Mouse (Mus musculus) hindbrain, embryonic 12.5 days (tissue): ENCODE results near the gene Mink1. TPM values are rescaled to one million over a fixed set of nuclear protein-coding genes. Genes with fewer than 3 reads are reported as not detected.

Experiments used
- ATAC-seq: fragments of 200-750 bp; cut with Nextera tagmentation; 2 replicates; pipeline ENCODE4 v1.8.0; 2017; ENCODE audit warnings: moderate TSS enrichment; ENCODE audit not compliant: low FRiP score
- H3K27ac ChIP-seq: fragments of 300-500 bp; sonication (generic); 2 replicates; pipeline ENCODE4 v1.5.1; 2016; ENCODE audit warnings: mild to moderate bottlenecking
- H3K27me3 ChIP-seq: fragments of 300-500 bp; sonication (generic); 2 replicates; pipeline ENCODE4 v1.6.1; 2016; ENCODE audit warnings: mild to moderate bottlenecking
- H3K36me3 ChIP-seq: fragments of 300-500 bp; sonication (generic); 2 replicates; pipeline ENCODE4 v1.6.1; 2016; ENCODE audit warnings: mild to moderate bottlenecking
- H3K4me1 ChIP-seq: fragments of 300-500 bp; sonication (generic); 2 replicates; pipeline ENCODE4 v1.6.1; 2016
- H3K4me2 ChIP-seq: fragments of 300-500 bp; sonication (generic); replicated peaks from 2 replicates; pipeline ENCODE4 v1.6.1; 2016; ENCODE audit warnings: mild to moderate bottlenecking
- H3K4me3 ChIP-seq: fragments of 300-500 bp; sonication (generic); 2 replicates; pipeline ENCODE4 v1.5.1; 2016; ENCODE audit warnings: mild to moderate bottlenecking
- H3K9ac ChIP-seq: fragments of 300-500 bp; sonication (generic); 2 replicates; pipeline ENCODE4 v1.6.1; 2016; ENCODE audit warnings: mild to moderate bottlenecking, moderate library complexity
- H3K9me3 ChIP-seq: fragments of 300-500 bp; sonication (generic); replicated peaks from 2 replicates; pipeline ENCODE4 v1.6.1; 2016; ENCODE audit warnings: mild to moderate bottlenecking
- WGBS: fragments of 180-500 bp; shearing (Covaris S2); methylation state at CpG from one replicate; pipeline ENCODE4 v1.1.7; 2016; 5-methylcytosine and 5-hydroxymethylcytosine counted together
- polyA plus RNA-seq: library from polyadenylated mRNA; unstranded; fragments of >200 nt; fragmentation: Nextera tagmentation; extraction: Ambion mirVana; gene quantifications from 2 replicates; pipeline ENCODE4 v1.2.1, GENCODE M21; 2016

Gene Mink1
- polyA plus RNA-seq, 1 experiment from 2014 or later, result 19.1 TPM

GRCm38 (mm10) chr11:70660571-70660970, 97.9 kb downstream of the Mink1 start:
- 93% methylated on average over 8 of the region's 8 CpGs for WGBS
- no peak overlapping the region for H3K4me3 ChIP-seq

GRCm38 (mm10) chr11:70663101-70663500, 100.4 kb downstream of the Mink1 start:
- 93% methylated on average over 8 of the region's 8 CpGs for WGBS
- Histone ChIP-seq H3K27ac (no peak overlapping the region), H3K9me3 (no peaks in the 10 kb centered on the region), H3K36me3 (peaks cover 54% of the 10 kb centered on the region), H3K4me2 (no peak overlapping the region), H3K4me1 (peaks cover 10% of the 10 kb centered on the region), H3K27me3 (no peaks in the 10 kb centered on the region), H3K9ac (no peak overlapping the region), H3K4me3 (no peak overlapping the region)
- no peak for ATAC-seq

More at GRCm38 (mm10) chr11:70660571-70660970, 97.9 kb downstream of the Mink1 start:
- Histone ChIP-seq H3K9me3 (no peaks in the 10 kb centered on the region), H3K27me3 (no peaks in the 10 kb centered on the region), H3K36me3 (peaks cover 47% of the 10 kb centered on the region), H3K4me1 (peaks cover 19% of the 10 kb centered on the region), H3K4me2 (no peak overlapping the region), H3K9ac (no peak overlapping the region), H3K27ac (peak overlapping the region; percentile 35; the same call in 1 of the 2 replicates)
- ATAC-seq, result no peak

- no peak overlapping the region for H3K4me2 ChIP-seq
- no peaks in the 10 kb centered on the region for H3K27me3 ChIP-seq
- 92% methylated on average over 6 of the region's 6 CpGs for WGBS
- H3K36me3 ChIP-seq, result peaks cover 54% of the 10 kb centered on the region
- ATAC-seq, result no peak
- peaks cover 12% of the 10 kb centered on the region for H3K4me1 ChIP-seq
- no peak overlapping the region for H3K9ac ChIP-seq
- H3K27ac ChIP-seq, result no peak overlapping the region
- H3K9me3 ChIP-seq, result no peaks in the 10 kb centered on the region
- no peak overlapping the region for H3K4me3 ChIP-seq
These were observed 101.3 kb downstream of the Mink1 start for GRCm38 (mm10) chr11:70663957-70664356.

Other genes starting within 250 kb of the Mink1 start
- gene Alox12e, start 240.3 kb upstream of the Mink1 start, polyA plus RNA-seq, result not detected in 2 replicates
- 0.09 TPM in 1 of 2 replicates, not detected in the other for gene Alox15, start 210.8 kb upstream of the Mink1 start, polyA plus RNA-seq
- 40.2 and 40.4 TPM in 2 replicates for gene Pelp1, start 152.8 kb upstream of the Mink1 start, polyA plus RNA-seq
- 36.5 and 36.8 TPM in 2 replicates for gene Arrb2, start 130.2 kb upstream of the Mink1 start, polyA plus RNA-seq
- 32.7 and 36.1 TPM in 2 replicates for gene Med11, start 111.0 kb upstream of the Mink1 start, polyA plus RNA-seq
- gene Zmynd15, start 103.4 kb upstream of the Mink1 start, polyA plus RNA-seq, result 0.60 and 1.1 TPM in 2 replicates
- gene Cxcl16, start 102.9 kb upstream of the Mink1 start, polyA plus RNA-seq, result 2.0 and 2.1 TPM in 2 replicates
- 0.36 TPM in 1 of 2 replicates, not detected in the other for gene Tm4sf5, start 57.6 kb upstream of the Mink1 start, polyA plus RNA-seq
- gene Vmo1, start 48.3 kb upstream of the Mink1 start, polyA plus RNA-seq, result 0.34 TPM in 1 of 2 replicates, not detected in the other
- gene Gltpd2, start 43.7 kb upstream of the Mink1 start, polyA plus RNA-seq, result 0.36 TPM in 1 of 2 replicates, not detected in the other
- gene Psmb6, start 37.5 kb upstream of the Mink1 start, polyA plus RNA-seq, result 679 and 744 TPM in 2 replicates
- not detected in 2 replicates for gene Gm40193, start 29.9 kb upstream of the Mink1 start, polyA plus RNA-seq
- gene Pld2, start 22.8 kb upstream of the Mink1 start, polyA plus RNA-seq, result 7.2 and 7.8 TPM in 2 replicates
- gene 4930544D05Rik, start 53.0 kb downstream of the Mink1 start, polyA plus RNA-seq, result not detected in 2 replicates
- gene Chrne, start 56.3 kb downstream of the Mink1 start, polyA plus RNA-seq, result not detected in 2 replicates
- gene Gp1ba, start 76.2 kb downstream of the Mink1 start, polyA plus RNA-seq, result 0.10 and 0.38 TPM in 2 replicates
- gene Rnf167, start 84.4 kb downstream of the Mink1 start, polyA plus RNA-seq, result 96.0 and 102 TPM in 2 replicates
- 145 and 148 TPM in 2 replicates for gene Slc25a11, start 84.6 kb downstream of the Mink1 start, polyA plus RNA-seq
- gene Pfn1, start 91.8 kb downstream of the Mink1 start, polyA plus RNA-seq, result 1,190 and 1,267 TPM in 2 replicates
- gene Eno3, start 94.3 kb downstream of the Mink1 start, polyA plus RNA-seq, result 14.9 and 18.5 TPM in 2 replicates
- 143 and 144 TPM in 2 replicates for gene Spag7, start 106.5 kb downstream of the Mink1 start, polyA plus RNA-seq
- 15.2 and 15.7 TPM in 2 replicates for gene Camta2, start 125.2 kb downstream of the Mink1 start, polyA plus RNA-seq
- 0.99 and 1.4 TPM in 2 replicates for gene Inca1, start 137.3 kb downstream of the Mink1 start, polyA plus RNA-seq
- gene Kif1c, start 137.7 kb downstream of the Mink1 start, polyA plus RNA-seq, result 2.3 and 3.0 TPM in 2 replicates
- 11.1 and 12.7 TPM in 2 replicates for gene Zfp3, start 201.3 kb downstream of the Mink1 start, polyA plus RNA-seq
- not detected in 2 replicates for gene Scimp, start 249.7 kb downstream of the Mink1 start, polyA plus RNA-seq